Mouse (Mus musculus): Measurements from ENCODE around the gene 4930539E08Rik. TPM values are rescaled to one million over a fixed set of nuclear protein-coding genes. Genes with fewer than 3 reads are reported as not detected.

Gene 4930539E08Rik
- polyA plus RNA-seq, 1 experiment from 2014 or later: 0.67 TPM

- WGBS: 28% methylated on average over 23 of the region's 23 CpGs
- Histone ChIP-seq H3K27me3 (no peaks in the 10 kb centered on the region), H3K9ac (replicated peaks) (no peak overlapping the region), H3K27ac (replicated peaks) (peak overlapping the region; percentile 70), H3K4me2 (replicated peaks) (no peak overlapping the region), H3K36me3 (no peaks in the 10 kb centered on the region), H3K9me3 (no peaks in the 10 kb centered on the region), H3K4me3 (no peak overlapping the region), H3K4me1 (peaks cover 23% of the 10 kb centered on the region)
- peak; percentile 85 for ATAC-seq (replicated peaks)
Observed at GRCm38 (mm10) chr17:28904546-28905376, 10.4 kb downstream of the 4930539E08Rik start.

GRCm38 (mm10) chr17:28901559-28901958 lies 13.6 kb downstream of the 4930539E08Rik start:
- Histone ChIP-seq H3K27me3 (no peaks in the 10 kb centered on the region), H3K36me3 (no peaks in the 10 kb centered on the region), H3K9me3 (no peaks in the 10 kb centered on the region), H3K4me2 (replicated peaks) (no peak overlapping the region), H3K4me3 (no peak overlapping the region), H3K9ac (replicated peaks) (no peak overlapping the region), H3K4me1 (peaks cover 10% of the 10 kb centered on the region), H3K27ac (replicated peaks) (no peak overlapping the region)
- WGBS: 76% methylated on average over 4 of the region's 4 CpGs
- ATAC-seq (replicated peaks): no peak

GRCm38 (mm10) chr17:28899427-28899826 lies 15.7 kb downstream of the 4930539E08Rik start:
- Histone ChIP-seq H3K9ac (replicated peaks) (no peak overlapping the region), H3K4me3 (no peak overlapping the region), H3K9me3 (no peaks in the 10 kb centered on the region), H3K27ac (replicated peaks) (no peak overlapping the region), H3K4me2 (replicated peaks) (no peak overlapping the region), H3K27me3 (no peaks in the 10 kb centered on the region), H3K36me3 (no peaks in the 10 kb centered on the region), H3K4me1 (peaks cover under 1% of the 10 kb centered on the region)
- 76% methylated on average over 19 of the region's 19 CpGs for WGBS
- no peak for ATAC-seq (replicated peaks)

GRCm38 (mm10) chr17:28898249-28898648 lies 16.9 kb downstream of the 4930539E08Rik start:
- ATAC-seq (replicated peaks): no peak

GRCm38 (mm10) chr17:28897817-28898216 lies 17.3 kb downstream of the 4930539E08Rik start:
- Histone ChIP-seq H3K4me3 (no peak overlapping the region), H3K27ac (replicated peaks) (no peak overlapping the region), H3K27me3 (no peaks in the 10 kb centered on the region), H3K4me1 (no peaks in the 10 kb centered on the region), H3K36me3 (no peaks in the 10 kb centered on the region), H3K9ac (replicated peaks) (no peak overlapping the region), H3K9me3 (no peaks in the 10 kb centered on the region), H3K4me2 (replicated peaks) (no peak overlapping the region)
- 90% methylated on average over 5 of the region's 5 CpGs for WGBS
- ATAC-seq (replicated peaks): no peak

More at GRCm38 (mm10) chr17:28898249-28898648, 16.9 kb downstream of the 4930539E08Rik start:
- Histone ChIP-seq H3K4me3 (no peak overlapping the region), H3K9me3 (no peaks in the 10 kb centered on the region), H3K4me1 (no peaks in the 10 kb centered on the region), H3K27ac (replicated peaks) (no peak overlapping the region), H3K36me3 (no peaks in the 10 kb centered on the region), H3K4me2 (replicated peaks) (no peak overlapping the region), H3K9ac (replicated peaks) (no peak overlapping the region), H3K27me3 (no peaks in the 10 kb centered on the region)
- WGBS: 85% methylated on average over 5 of the region's 5 CpGs

- H3K27me3 ChIP-seq: no peaks in the 10 kb centered on the region
- no peaks in the 10 kb centered on the region for H3K4me1 ChIP-seq
- no peaks in the 10 kb centered on the region for H3K36me3 ChIP-seq
- H3K27ac ChIP-seq (replicated peaks): no peak overlapping the region
- ATAC-seq (replicated peaks): no peak
- no peak overlapping the region for H3K9ac ChIP-seq (replicated peaks)
- H3K4me3 ChIP-seq: no peak overlapping the region
- no peaks in the 10 kb centered on the region for H3K9me3 ChIP-seq
- no peak overlapping the region for H3K4me2 ChIP-seq (replicated peaks)
- 92% methylated on average over 11 of the region's 11 CpGs for WGBS
Observed at GRCm38 (mm10) chr17:28896095-28896780, 18.9 kb downstream of the 4930539E08Rik start.

- Histone ChIP-seq H3K4me1 (no peaks in the 10 kb centered on the region), H3K36me3 (no peaks in the 10 kb centered on the region), H3K9me3 (no peaks in the 10 kb centered on the region), H3K27me3 (no peaks in the 10 kb centered on the region), H3K9ac (replicated peaks) (no peak overlapping the region), H3K4me2 (replicated peaks) (no peak overlapping the region), H3K4me3 (no peak overlapping the region), H3K27ac (replicated peaks) (no peak overlapping the region)
- 94% methylated on average over 21 of the region's 21 CpGs for WGBS
- ATAC-seq (replicated peaks): no peak
Observed at GRCm38 (mm10) chr17:28895217-28895875, 19.8 kb downstream of the 4930539E08Rik start.

GRCm38 (mm10) chr17:28894050-28894767 lies 20.9 kb downstream of the 4930539E08Rik start:
- Histone ChIP-seq H3K4me1 (no peaks in the 10 kb centered on the region), H3K9me3 (no peaks in the 10 kb centered on the region), H3K27ac (replicated peaks) (no peak overlapping the region), H3K4me2 (replicated peaks) (no peak overlapping the region), H3K36me3 (no peaks in the 10 kb centered on the region), H3K4me3 (no peak overlapping the region), H3K27me3 (no peaks in the 10 kb centered on the region), H3K9ac (replicated peaks) (no peak overlapping the region)
- no peak for ATAC-seq (replicated peaks)
- 88% methylated on average over 11 of the region's 11 CpGs for WGBS

- Histone ChIP-seq H3K4me1 (peaks cover 3% of the 10 kb centered on the region; the same call in 1 of the 2 replicates), H3K4me2 (replicated peaks) (no peak overlapping the region), H3K36me3 (no peaks in the 10 kb centered on the region), H3K9ac (replicated peaks) (no peak overlapping the region), H3K27me3 (no peaks in the 10 kb centered on the region), H3K9me3 (no peaks in the 10 kb centered on the region), H3K4me3 (no peak overlapping the region), H3K27ac (replicated peaks) (no peak overlapping the region)
- WGBS: 79% methylated on average over 8 of the region's 8 CpGs
- ATAC-seq (replicated peaks): no peak
Observed at GRCm38 (mm10) chr17:28886266-28886665, 28.9 kb downstream of the 4930539E08Rik start.

GRCm38 (mm10) chr17:28885231-28885630 lies 29.9 kb downstream of the 4930539E08Rik start:
- Histone ChIP-seq H3K9me3 (no peaks in the 10 kb centered on the region), H3K4me2 (replicated peaks) (no peak overlapping the region), H3K9ac (replicated peaks) (no peak overlapping the region), H3K27ac (replicated peaks) (no peak overlapping the region), H3K36me3 (no peaks in the 10 kb centered on the region), H3K27me3 (no peaks in the 10 kb centered on the region), H3K4me1 (peaks cover 3% of the 10 kb centered on the region; the same call in 1 of the 2 replicates), H3K4me3 (no peak overlapping the region)
- WGBS: 88% methylated on average over 8 of the region's 8 CpGs
- ATAC-seq (replicated peaks): no peak

- Histone ChIP-seq H3K4me2 (replicated peaks) (no peak overlapping the region), H3K9me3 (no peaks in the 10 kb centered on the region), H3K27me3 (no peaks in the 10 kb centered on the region), H3K4me1 (peaks cover 8% of the 10 kb centered on the region), H3K9ac (replicated peaks) (no peak overlapping the region), H3K27ac (replicated peaks) (no peak overlapping the region), H3K4me3 (no peak overlapping the region), H3K36me3 (no peaks in the 10 kb centered on the region)
- no peak for ATAC-seq (replicated peaks)
- 72% methylated on average over 10 of the region's 10 CpGs for WGBS
Observed at GRCm38 (mm10) chr17:28883941-28884516, 31.1 kb downstream of the 4930539E08Rik start.

All from forebrain, embryonic 15.5 days (tissue).